Mouse (Mus musculus) 416B (cell line): ENCODE results near the gene Psmc3ip.
A peak's percentile ranks its signal among the peaks of the same experiment; 100 is the strongest.

Experiments
- DNase-seq: peaks from one replicate; pipeline ENCODE4 v3.0.0; 2011; ENCODE audit warnings: low read depth

The Psmc3ip gene

DNA sequence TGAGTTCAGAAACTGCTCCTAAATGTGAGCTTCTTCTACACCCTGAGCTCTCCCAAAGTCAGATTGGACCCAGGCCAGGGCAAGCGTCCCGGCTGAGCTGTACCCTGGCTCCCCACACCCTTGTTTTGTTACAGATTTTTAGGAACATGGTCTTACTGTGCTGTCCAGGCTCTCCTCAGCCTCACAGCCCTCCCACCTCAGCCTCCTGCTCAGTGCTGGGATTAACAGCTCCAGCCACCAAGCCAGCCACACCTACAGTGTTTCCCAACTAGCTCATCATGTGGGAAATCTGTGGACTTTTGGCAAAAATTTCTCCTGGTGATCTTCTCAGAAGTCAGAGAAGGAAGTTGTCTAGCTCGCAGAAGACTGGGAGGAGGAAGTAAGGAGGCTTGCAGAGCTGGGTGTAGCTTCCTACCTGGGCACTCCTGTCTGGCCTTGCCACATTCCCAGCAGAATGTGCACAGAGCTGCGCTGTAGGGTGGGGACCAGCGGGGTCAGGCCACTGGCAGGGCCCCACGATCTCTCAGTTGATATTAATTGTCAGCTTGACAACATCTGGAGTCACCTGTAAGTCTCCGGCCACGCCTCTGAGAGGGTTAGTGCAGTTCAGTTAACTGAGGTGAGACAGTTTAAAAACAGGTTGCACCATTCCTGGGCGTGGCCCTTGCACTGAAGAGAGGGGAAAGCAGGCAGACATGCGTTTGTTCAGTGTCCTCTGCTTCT lies 42.3 kb downstream of the Psmc3ip start:
- no peak for DNase-seq

DNA sequence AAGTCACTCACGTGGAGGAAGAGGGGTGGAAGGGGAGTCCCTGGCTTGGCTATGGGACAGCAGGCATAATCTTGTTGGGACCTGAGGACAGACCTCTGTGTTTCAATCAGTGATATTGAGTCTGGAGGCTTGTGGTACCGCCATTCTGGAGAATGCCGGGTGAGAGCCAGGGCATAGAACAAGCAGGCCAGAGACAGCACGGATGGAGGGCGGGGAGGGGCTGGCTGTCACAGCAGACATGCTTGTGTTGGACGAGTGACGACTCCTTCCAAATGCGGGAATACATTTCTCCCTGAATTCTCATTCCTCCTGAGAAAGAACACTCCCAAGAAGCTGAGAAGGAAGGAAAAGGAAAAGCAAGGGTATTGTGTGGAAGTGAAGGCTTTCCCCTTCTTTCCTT lies 43.6 kb downstream of the Psmc3ip start:
- DNase-seq: no peak

GRCm38 (mm10) chr11:101051051-101051493 lies 44.2 kb downstream of the Psmc3ip start:
- no peak for DNase-seq

GRCm38 (mm10) chr11:101050359-101050758 lies 44.9 kb downstream of the Psmc3ip start:
- no peak for DNase-seq

DNA sequence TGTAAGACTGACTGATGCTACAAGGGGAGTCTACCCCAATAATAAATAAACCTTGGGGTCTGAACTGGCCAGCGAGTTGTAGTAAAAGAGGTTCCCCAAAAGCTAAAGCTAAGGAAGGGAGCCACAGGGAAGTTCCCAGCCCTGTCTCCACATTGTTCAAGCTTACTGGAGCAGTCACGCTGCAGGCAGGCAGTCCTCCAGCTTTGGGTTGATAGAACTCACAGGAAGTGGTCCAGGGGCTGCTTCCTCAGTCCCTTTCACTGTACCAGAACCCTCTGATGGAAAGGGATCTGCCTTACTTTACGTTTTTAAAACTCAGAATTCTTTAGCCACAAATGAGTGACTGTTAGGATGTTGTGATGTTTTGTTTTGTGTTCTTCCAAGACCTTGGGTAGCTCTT lies 47.7 kb downstream of the Psmc3ip start:
- DNase-seq: no peak

DNA sequence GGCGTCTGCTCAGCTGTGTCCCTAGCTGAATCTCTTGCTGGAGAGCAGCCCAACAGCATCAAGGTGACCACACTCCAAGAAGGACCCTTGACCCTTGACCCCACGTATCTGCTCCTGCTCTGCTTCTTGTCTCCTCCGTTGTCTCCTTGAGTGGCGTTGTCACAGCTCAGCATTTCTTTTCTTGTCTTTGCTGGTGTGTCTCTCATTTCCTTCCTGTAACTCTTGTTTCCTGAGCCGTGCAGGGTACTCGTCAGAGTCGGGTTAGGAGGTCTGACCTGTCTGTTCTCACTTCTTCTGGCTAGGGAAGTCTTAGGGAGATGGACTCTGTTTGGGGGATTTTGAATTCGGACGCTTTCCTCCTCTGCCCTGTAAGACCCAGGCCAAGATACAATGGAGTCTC lies 48.8 kb downstream of the Psmc3ip start:
- DNase-seq: peak; percentile 28

- DNase-seq: no peak
These were observed 49.4 kb downstream of the Psmc3ip start for GRCm38 (mm10) chr11:101045826-101046225.
